In genomic region chr1:135843519-135844262, GRCm38 (mm10) we compare ENCODE assay signal across 29 mouse cellular contexts. TPM values are rescaled to one million over a fixed set of nuclear protein-coding genes. Genes with fewer than 3 reads are reported as not detected.
DNase-seq lines count a peak whose midpoint lies in the region; ATAC-seq and TF ChIP-seq lines count a peak whose summit lies in the region.
"Had no signal": no experiment of that assay in that cellular context is flagged by ENCODE, and none has a peak within 500 bp of the region (broad histone marks: within the 10 kb centered on the region; RNA-seq: fewer than 3 reads in every experiment).

No protein-coding gene starts in this region.

- H3K36me3 ChIP-seq in heart, embryonic 11.5 days (ENCODE audit: control insufficient read depth, insufficient read depth, low read length), result no peaks in the 10 kb centered on the region; the same call in 1 of the 2 replicates
- peaks cover 100% of the 10 kb centered on the region for H3K36me3 ChIP-seq in heart, embryonic 14.5 days (ENCODE audit: control insufficient read depth, insufficient read depth, low read length)
- no peaks in the 10 kb centered on the region for H3K36me3 ChIP-seq in limb, embryonic 10.5 days
- H3K36me3 ChIP-seq: forebrain, embryonic 12.5 days; G1E; hindbrain, embryonic 15.5 days; limb, embryonic 12.5 days; liver, embryonic 15.5 days; lung, embryonic 15.5 days; neural tube, embryonic 12.5 days had no signal

- no peaks in the 10 kb centered on the region for H3K9me3 ChIP-seq in heart, embryonic 11.5 days (replicated peaks; ENCODE audit: control insufficient read depth, low read length)
- no peaks in the 10 kb centered on the region for H3K9me3 ChIP-seq in heart, embryonic 14.5 days (ENCODE audit: control insufficient read depth, low read length)
- H3K9me3 ChIP-seq in limb, embryonic 10.5 days (replicated peaks), result no peaks in the 10 kb centered on the region
- H3K9me3 ChIP-seq: forebrain, embryonic 12.5 days; G1E; hindbrain, embryonic 15.5 days; limb, embryonic 12.5 days; liver, embryonic 15.5 days; lung, embryonic 15.5 days; neural tube, embryonic 12.5 days had no signal

- peaks cover 67% of the 10 kb centered on the region for H3K4me1 ChIP-seq in heart, embryonic 11.5 days (ENCODE audit: control insufficient read depth, insufficient read depth, low read length)
- peaks cover 65 to 90% of the 10 kb centered on the region in 2 experiments for H3K4me1 ChIP-seq in heart, embryonic 14.5 days (ENCODE audit: control insufficient read depth in 2 of 2, insufficient read depth in 2 of 2, low read length in 2 of 2)
- H3K4me1 ChIP-seq in limb, embryonic 10.5 days, result peaks cover 25% of the 10 kb centered on the region
- H3K4me1 ChIP-seq in lung, adult 2 months (ENCODE audit: control insufficient read depth, insufficient read depth, low read length), result no peaks in the 10 kb centered on the region; the same call in 1 of the 2 replicates
- H3K4me1 ChIP-seq: forebrain, embryonic 12.5 days; hindbrain, embryonic 15.5 days; neural tube, embryonic 12.5 days had no signal

- peak overlapping the region; percentile 79 for H3K27ac ChIP-seq in heart, embryonic 11.5 days (ENCODE audit: low read depth, low read length)
- H3K27ac ChIP-seq in heart, embryonic 14.5 days (replicated peaks in 1 of 2; ENCODE audit: control insufficient read depth in 1 of 2, insufficient read depth in 1 of 2, low read depth in 2 of 2, low read length in 2 of 2), result peak overlapping the region; percentile 55 to 95
- 0 out of 2 replicates have a peak overlapping the region, but pooled peaks have one; percentile 4 for H3K27ac ChIP-seq in limb, embryonic 10.5 days
- H3K27ac ChIP-seq: forebrain, embryonic 12.5 days; hindbrain, embryonic 15.5 days; limb, embryonic 12.5 days; liver, embryonic 15.5 days; lung, embryonic 15.5 days; neural tube, embryonic 12.5 days; stomach, postnatal 0 days had no signal

- H3K9ac ChIP-seq in heart, embryonic 11.5 days (ENCODE audit: low read depth, low read length), result 0 out of 2 replicates have a peak overlapping the region, but pooled peaks have one; percentile 47
- peak overlapping the region; percentile 89 for H3K9ac ChIP-seq in heart, embryonic 14.5 days (ENCODE audit: low read length)
- H3K9ac ChIP-seq: forebrain, embryonic 12.5 days; hindbrain, embryonic 15.5 days; limb, embryonic 12.5 days; liver, embryonic 15.5 days; lung, embryonic 15.5 days; neural tube, embryonic 12.5 days had no signal

- 82% methylated on average over 10 of the region's 10 CpGs for WGBS in heart, embryonic 11.5 days (ENCODE audit: insufficient replicate concordance)
- 66% methylated on average over 10 of the region's 10 CpGs for WGBS in heart, embryonic 14.5 days
- 93% methylated on average over 10 of the region's 10 CpGs for WGBS in limb, embryonic 10.5 days
- 93% methylated on average over 10 of the region's 10 CpGs for WGBS in lung, adult 2 months

- ATAC-seq in heart, embryonic 11.5 days (replicated peaks; ENCODE audit: insufficient number of reproducible peaks, low FRiP score, low TSS enrichment), result no peak
- no peak for ATAC-seq in heart, embryonic 14.5 days (ENCODE audit: insufficient number of reproducible peaks, insufficient read depth, low FRiP score, low read depth)
- ATAC-seq: inflammation-experienced regulatory T-cells, adult 6 months had no signal

- no peak for TF ChIP-seq POLR2A in lung, adult 2 months (IDR thresholded peaks at IDR 0.05; ENCODE audit: borderline replicate concordance, extremely low read depth, low read depth, low read length)

- H3K4me3 ChIP-seq in heart, embryonic 11.5 days (ENCODE audit: low read depth, low read length), result no peak overlapping the region
- no peak overlapping the region; a peak in 1 of 4 replicates for H3K4me3 ChIP-seq in heart, embryonic 14.5 days (ENCODE audit: control insufficient read depth in 1 of 2, insufficient read depth in 1 of 2, low read depth in 1 of 2, low read length in 2 of 2)
- no peak overlapping the region for H3K4me3 ChIP-seq in limb, embryonic 10.5 days
- H3K4me3 ChIP-seq in lung, adult 2 months (replicated peaks; ENCODE audit: extremely low read depth, low read depth, low read length), result no peak overlapping the region
- H3K4me3 ChIP-seq: erythroblast, embryonic 14.5 days; forebrain, embryonic 12.5 days; hindbrain, embryonic 15.5 days; limb, embryonic 12.5 days; liver, embryonic 15.5 days; lung, embryonic 15.5 days; neural tube, embryonic 12.5 days had no signal

- H3K27me3 ChIP-seq in heart, embryonic 11.5 days (ENCODE audit: control insufficient read depth, insufficient read depth, low read length), result no peaks in the 10 kb centered on the region
- H3K27me3 ChIP-seq in heart, embryonic 14.5 days (ENCODE audit: control insufficient read depth, insufficient read depth, low read length), result no peaks in the 10 kb centered on the region
- no peaks in the 10 kb centered on the region for H3K27me3 ChIP-seq in limb, embryonic 10.5 days (ENCODE audit: low read depth, poor library complexity, severe bottlenecking)
- H3K27me3 ChIP-seq: forebrain, embryonic 12.5 days; hindbrain, embryonic 15.5 days; limb, embryonic 12.5 days; lung, embryonic 15.5 days; neural tube, embryonic 12.5 days had no signal

- no peak for DNase-seq in heart, postnatal 36 days
- peak; percentile 7 for DNase-seq in A20 (ENCODE audit: low read depth, low spot score)
- no peak for DNase-seq in limb, embryonic 10.5 days (ENCODE audit: low spot score)
- DNase-seq in lung, adult 2 months, result no peak
- DNase-seq in cerebellum, postnatal 4 days (ENCODE audit: low spot score in 2 of 2), result no peak
- DNase-seq: adrenal gland, adult 8-10 months; cerebellum, adult 8-10 months; cerebellum, postnatal 25 days; gastrocnemius, postnatal 10 days; kidney, adult 11 months; kidney, postnatal 14 days; midbrain, embryonic 14.5 days; right cerebral cortex, adult 18-20 months; thymus, adult 18-20 months; thymus, postnatal 25 days had no signal

- peak overlapping the region; percentile 31; the same call in 1 of the 2 replicates for H3K4me2 ChIP-seq in heart, embryonic 11.5 days
- peak overlapping the region; percentile 75 for H3K4me2 ChIP-seq in heart, embryonic 14.5 days (ENCODE audit: low read length)
- H3K4me2 ChIP-seq: forebrain, embryonic 12.5 days; hindbrain, embryonic 15.5 days; limb, embryonic 12.5 days; liver, embryonic 15.5 days; lung, embryonic 15.5 days; neural tube, embryonic 12.5 days had no signal

- no peak for TF ChIP-seq CTCF in lung, adult 2 months (IDR thresholded peaks at IDR 0.05; ENCODE audit: insufficient read depth, low read length)

- intact Hi-C loops in heart, postnatal 36 days (cut with DNase I), result no loop called here

RNA-seq across cellular contexts. Expression of gene Tnnt2, which starts 7.5 kb away (rescaled TPM):
- 3,916 and 3,947 TPM in 2 replicates for polyA plus RNA-seq in heart, embryonic 11.5 days (2014; fragmentation: Nextera tagmentation; extraction: Ambion mirVana)
- total RNA-seq in heart, postnatal 36 days (2021), result 1,000 to 10,000 TPM; 8,733 to 8,759 TPM
- polyA plus RNA-seq in heart, embryonic 14.5 days (2014; fragmentation: Nextera tagmentation; extraction: Ambion mirVana), result 7,347 and 7,875 TPM in 2 replicates
- polyA plus RNA-seq in limb, embryonic 10.5 days (2016; fragmentation: Nextera tagmentation; extraction: Ambion mirVana), result 2.1 and 4.0 TPM in 2 replicates
- 31.3 and 74.6 TPM in 2 replicates for polyA plus RNA-seq in lung, adult 2 months (2012; rRNA removed)
- total RNA-seq: hematopoietic stem cell, adult 5-6 weeks; megakaryocyte, adult 5-6 weeks had no signal
- polyA plus RNA-seq: erythroblast, embryonic 14.5 days; G1E had no signal

RNA-seq across cellular contexts. Expression of gene Lad1, which starts 25.3 kb away (rescaled TPM):
- polyA plus RNA-seq in heart, embryonic 11.5 days (2014; fragmentation: Nextera tagmentation; extraction: Ambion mirVana), result 2.3 and 3.1 TPM in 2 replicates
- 1 to 10 TPM; 5.6 to 8.2 TPM for total RNA-seq in heart, postnatal 36 days (2021)
- 3.1 and 4.8 TPM in 2 replicates for polyA plus RNA-seq in heart, embryonic 14.5 days (2014; fragmentation: Nextera tagmentation; extraction: Ambion mirVana)
- polyA plus RNA-seq in limb, embryonic 10.5 days (2016; fragmentation: Nextera tagmentation; extraction: Ambion mirVana), result 5.1 and 6.0 TPM in 2 replicates
- 6.9 and 43.2 TPM in 2 replicates for polyA plus RNA-seq in lung, adult 2 months (2012; rRNA removed)
- total RNA-seq: hematopoietic stem cell, adult 5-6 weeks; megakaryocyte, adult 5-6 weeks had no signal
- polyA plus RNA-seq: erythroblast, embryonic 14.5 days; G1E had no signal

Comparison
In these comparisons a context has a peak if more than half of its experiments do, and no peak if none do; other contexts are left out.
1. H3K27ac ChIP-seq: peak in every context shown above with its lines; median percentile 79 in heart, embryonic 11.5 days; 75 in heart, embryonic 14.5 days; 4 in limb, embryonic 10.5 days.
2. RNA of gene Tnnt2, which starts 7.5 kb away (polyA plus RNA-seq): 7,347 to 7,875 TPM in heart, embryonic 14.5 days and 3,916 to 3,947 TPM in heart, embryonic 11.5 days; 31.3 to 74.6 TPM in lung, adult 2 months and 2.1 to 4.0 TPM in limb, embryonic 10.5 days; every median in the first group is over 10 times any median in the second.